In genomic region chr15:95236509-95236908, GRCm38 (mm10) we compare ENCODE assay signal across 23 mouse cellular contexts.
"Had no signal": no experiment of that assay in that cellular context is flagged by ENCODE, and none has a peak within 500 bp of the region (broad histone marks: within the 10 kb centered on the region; RNA-seq: fewer than 3 reads in every experiment).

No protein-coding gene starts in this region.

- H3K27ac ChIP-seq: gastrocnemius, adult 2 months; heart, adult 2 months; heart, embryonic 13.5 days; heart, embryonic 15.5 days; hindbrain, embryonic 10.5 days; hindbrain, embryonic 12.5 days; hindbrain, embryonic 14.5 days; intestine, embryonic 15.5 days; left cerebral cortex, adult 2 months; limb, embryonic 10.5 days; limb, embryonic 12.5 days; liver, embryonic 13.5 days; liver, embryonic 15.5 days had no signal

- DNase-seq: gastrocnemius, adult 2 months; gastrocnemius, postnatal 10 days; gastrocnemius, postnatal 25 days; heart, adult 2 months; heart, postnatal 4 days; kidney, adult 18-20 months; kidney, adult 8-10 months; kidney, postnatal 10 days; kidney, postnatal 25 days; kidney, postnatal 4 days; liver; liver, embryonic 13.5 days; liver, postnatal 0 days had no signal

- H3K4me3 ChIP-seq: gastrocnemius, adult 2 months; heart, adult 2 months; heart, embryonic 13.5 days; heart, embryonic 15.5 days; hindbrain, embryonic 10.5 days; hindbrain, embryonic 12.5 days; intestine, embryonic 15.5 days; left cerebral cortex, adult 2 months; limb, embryonic 10.5 days; limb, embryonic 12.5 days; liver, embryonic 13.5 days; liver, embryonic 15.5 days had no signal
